Mouse (Mus musculus): ENCODE data around the gene Ostm1. TPM values are rescaled to one million over a fixed set of nuclear protein-coding genes. Genes with fewer than 3 reads are reported as not detected.

The Ostm1 gene
- polyA plus RNA-seq, 1 experiment from 2014 or later: 13.5 TPM

- H3K27me3 ChIP-seq (ENCODE audit: control insufficient read depth, insufficient read depth, low read length): peaks cover 9% of the 10 kb centered on the region; the same call in 1 of the 2 replicates
- DNase-seq (ENCODE audit: low spot score): no peak
- H3K9me3 ChIP-seq (ENCODE audit: control insufficient read depth, low read length): no peaks in the 10 kb centered on the region
- H3K4me2 ChIP-seq (replicated peaks; ENCODE audit: low read depth): no peak overlapping the region
- no peak overlapping the region for H3K4me3 ChIP-seq (ENCODE audit: low read depth, low read length)
- no peak overlapping the region for H3K9ac ChIP-seq (ENCODE audit: low read length)
- no peak for TF ChIP-seq CTCF (IDR thresholded peaks at IDR 0.05; ENCODE audit: low read depth)
- TF ChIP-seq EP300 (optimal IDR thresholded peaks at IDR 0.05): no peak
- 11% methylated on average over 12 of the region's 12 CpGs for WGBS
- H3K4me1 ChIP-seq (replicated peaks; ENCODE audit: control insufficient read depth, insufficient read depth): no peaks in the 10 kb centered on the region
- H3K27ac ChIP-seq (replicated peaks): no peak overlapping the region
- ATAC-seq (ENCODE audit: low FRiP score, low TSS enrichment): no peak
- no peaks in the 10 kb centered on the region for H3K36me3 ChIP-seq (ENCODE audit: control insufficient read depth, insufficient read depth, low read length)
Measured at GRCm38 (mm10) chr10:42613075-42613474, 29.5 kb downstream of the Ostm1 start.

- Histone ChIP-seq H3K9me3 (ENCODE audit: control insufficient read depth, low read length) (no peaks in the 10 kb centered on the region), H3K27me3 (ENCODE audit: control insufficient read depth, insufficient read depth, low read length) (peaks cover 9% of the 10 kb centered on the region; the same call in 1 of the 2 replicates), H3K9ac (ENCODE audit: low read length) (no peak overlapping the region), H3K36me3 (ENCODE audit: control insufficient read depth, insufficient read depth, low read length) (no peaks in the 10 kb centered on the region), H3K4me3 (ENCODE audit: low read depth, low read length) (peak overlapping the region; percentile 29), H3K27ac (replicated peaks) (no peak overlapping the region), H3K4me1 (replicated peaks; ENCODE audit: control insufficient read depth, insufficient read depth) (no peaks in the 10 kb centered on the region), H3K4me2 (replicated peaks; ENCODE audit: low read depth) (peak overlapping the region; percentile 50)
- ATAC-seq (ENCODE audit: low FRiP score, low TSS enrichment) (no peak), DNase-seq (ENCODE audit: low spot score) (no peak)
- TF ChIP-seq CTCF (IDR thresholded peaks at IDR 0.05; ENCODE audit: low read depth) (no peak), EP300 (optimal IDR thresholded peaks at IDR 0.05) (no peak)
- 2% methylated on average over 35 of the region's 40 CpGs for WGBS
Measured at GRCm38 (mm10) chr10:42613639-42614381, 30.2 kb downstream of the Ostm1 start.

- no peak for TF ChIP-seq EP300 (optimal IDR thresholded peaks at IDR 0.05)
- no peak for TF ChIP-seq CTCF (IDR thresholded peaks at IDR 0.05; ENCODE audit: low read depth)
- H3K4me2 ChIP-seq (replicated peaks; ENCODE audit: low read depth): no peak overlapping the region
- ATAC-seq (ENCODE audit: low FRiP score, low TSS enrichment) (no peak), DNase-seq (ENCODE audit: low spot score) (no peak)
- no peak overlapping the region for H3K27ac ChIP-seq (replicated peaks)
- H3K9me3 ChIP-seq (ENCODE audit: control insufficient read depth, low read length): no peaks in the 10 kb centered on the region
- H3K27me3 ChIP-seq (ENCODE audit: control insufficient read depth, insufficient read depth, low read length): peaks cover 9% of the 10 kb centered on the region; the same call in 1 of the 2 replicates
- no peaks in the 10 kb centered on the region for H3K4me1 ChIP-seq (replicated peaks; ENCODE audit: control insufficient read depth, insufficient read depth)
- H3K4me3 ChIP-seq (ENCODE audit: low read depth, low read length): no peak overlapping the region
- no peak overlapping the region for H3K9ac ChIP-seq (ENCODE audit: low read length)
- 14% methylated on average over 9 of the region's 9 CpGs for WGBS
- H3K36me3 ChIP-seq (ENCODE audit: control insufficient read depth, insufficient read depth, low read length): no peaks in the 10 kb centered on the region
Measured at GRCm38 (mm10) chr10:42614766-42615165, 31.1 kb downstream of the Ostm1 start.

- H3K9ac ChIP-seq (ENCODE audit: low read length): no peak overlapping the region
- WGBS: 37% methylated on average over 2 of the region's 2 CpGs
- H3K27me3 ChIP-seq (ENCODE audit: control insufficient read depth, insufficient read depth, low read length): peaks cover 9% of the 10 kb centered on the region; the same call in 1 of the 2 replicates
- DNase-seq (ENCODE audit: low spot score) (no peak), ATAC-seq (ENCODE audit: low FRiP score, low TSS enrichment) (no peak)
- no peaks in the 10 kb centered on the region for H3K36me3 ChIP-seq (ENCODE audit: control insufficient read depth, insufficient read depth, low read length)
- H3K4me3 ChIP-seq (ENCODE audit: low read depth, low read length): no peak overlapping the region
- TF ChIP-seq CTCF (IDR thresholded peaks at IDR 0.05; ENCODE audit: low read depth) (no peak), EP300 (optimal IDR thresholded peaks at IDR 0.05) (no peak)
- H3K4me1 ChIP-seq (replicated peaks; ENCODE audit: control insufficient read depth, insufficient read depth): no peaks in the 10 kb centered on the region
- H3K27ac ChIP-seq (replicated peaks): no peak overlapping the region
- H3K4me2 ChIP-seq (replicated peaks; ENCODE audit: low read depth): no peak overlapping the region
- no peaks in the 10 kb centered on the region for H3K9me3 ChIP-seq (ENCODE audit: control insufficient read depth, low read length)
Measured at GRCm38 (mm10) chr10:42618291-42618690, 34.7 kb downstream of the Ostm1 start.

- no peak overlapping the region for H3K27ac ChIP-seq (replicated peaks)
- no peak overlapping the region for H3K4me2 ChIP-seq (replicated peaks; ENCODE audit: low read depth)
- H3K27me3 ChIP-seq (ENCODE audit: control insufficient read depth, insufficient read depth, low read length): peaks cover 16% of the 10 kb centered on the region; the same call in 1 of the 2 replicates
- H3K4me3 ChIP-seq (ENCODE audit: low read depth, low read length): no peak overlapping the region
- DNase-seq (ENCODE audit: low spot score) (no peak), ATAC-seq (ENCODE audit: low FRiP score, low TSS enrichment) (peak; percentile 40; the same call in 1 of the 2 replicates)
- WGBS: 69% methylated on average over 2 of the region's 2 CpGs
- TF ChIP-seq EP300 (optimal IDR thresholded peaks at IDR 0.05) (no peak), CTCF (IDR thresholded peaks at IDR 0.05; ENCODE audit: low read depth) (no peak)
- H3K4me1 ChIP-seq (replicated peaks; ENCODE audit: control insufficient read depth, insufficient read depth): no peaks in the 10 kb centered on the region
- no peaks in the 10 kb centered on the region for H3K36me3 ChIP-seq (ENCODE audit: control insufficient read depth, insufficient read depth, low read length)
- H3K9ac ChIP-seq (ENCODE audit: low read length): no peak overlapping the region
- no peaks in the 10 kb centered on the region for H3K9me3 ChIP-seq (ENCODE audit: control insufficient read depth, low read length)
Measured at GRCm38 (mm10) chr10:42625907-42626306, 42.3 kb downstream of the Ostm1 start.
